Mouse (Mus musculus): ENCODE measurements around the gene Gm6685. TPM values are rescaled to one million over a fixed set of nuclear protein-coding genes. Genes with fewer than 3 reads are reported as not detected.

Gene Gm6685
- polyA plus RNA-seq, 1 experiment from 2014 or later = not detected

DNA sequence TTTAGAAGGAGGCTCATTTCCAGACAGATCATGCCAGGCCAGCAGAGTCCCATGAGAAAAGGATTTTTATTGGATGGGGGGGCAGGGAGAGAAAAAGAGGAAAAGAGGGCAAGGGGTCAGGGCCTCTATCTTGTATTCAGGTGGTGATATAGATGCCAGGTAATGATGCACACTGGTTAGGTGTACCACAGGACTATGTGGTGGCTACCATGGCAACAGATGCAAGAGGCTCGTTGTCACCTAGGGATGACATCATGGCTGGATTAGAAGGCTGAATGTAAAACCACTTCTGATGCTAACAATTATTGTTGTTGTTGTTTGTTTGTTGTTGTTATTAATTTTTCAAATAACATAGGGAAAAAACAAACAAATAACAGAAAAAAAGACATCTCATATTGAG is 49.2 kb downstream of the Gm6685 start:
- ATAC-seq (ENCODE audit: insufficient read depth) = no peak
- WGBS (ENCODE audit: insufficient replicate concordance) = 42% methylated on average over 1 of the region's 1 CpGs
- Histone ChIP-seq H3K36me3 (replicated peaks) (no peaks in the 10 kb centered on the region), H3K27me3 (no peaks in the 10 kb centered on the region), H3K9ac (no peak overlapping the region), H3K4me1 (replicated peaks) (no peaks in the 10 kb centered on the region), H3K9me3 (replicated peaks) (no peaks in the 10 kb centered on the region), H3K4me2 (no peak overlapping the region), H3K27ac (replicated peaks) (no peak overlapping the region), H3K4me3 (replicated peaks) (no peak overlapping the region)

Other genes with a start within 250 kb of the Gm6685 start
- 0.05 and 0.13 TPM in 2 replicates for gene Ccdc85a, start 244.5 kb upstream of the Gm6685 start, polyA plus RNA-seq (2015; fragmentation: Nextera tagmentation; extraction: Ambion mirVana)

Measured in liver, embryonic 15.5 days (tissue).